Mouse (Mus musculus) hindbrain, postnatal 0 days (tissue): ENCODE data around the gene Serpinb1b. TPM values are rescaled to one million over a fixed set of nuclear protein-coding genes. Genes with fewer than 3 reads are reported as not detected.
"Not testable (repeated sequence)": the region's sequence is repeated elsewhere in the genome, so short reads cannot be mapped to it uniquely, and the experiment has no call there.

Source experiments
- ATAC-seq: fragments of 200-750 bp; cut with Nextera tagmentation; 2 replicates; pipeline ENCODE4 v1.8.0; 2017; ENCODE audit warnings: mild to moderate bottlenecking, moderate TSS enrichment, moderate library complexity
- DNase-seq: peaks from one replicate; pipeline ENCODE4 v3.0.0-alpha.2; 2015; ENCODE audit warnings: low spot score
- H3K27ac ChIP-seq: fragments of 300-500 bp; sonication (generic); 2 replicates; pipeline ENCODE4 v1.5.1; 2014; ENCODE audit warnings: mild to moderate bottlenecking
- H3K27me3 ChIP-seq: fragments of 300-500 bp; sonication (generic); 2 replicates; pipeline ENCODE4 v1.6.1; 2014; ENCODE audit warnings: low read length, mixed read lengths; ENCODE audit not compliant: insufficient read depth
- H3K36me3 ChIP-seq: fragments of 300-500 bp; sonication (generic); 2 replicates; pipeline ENCODE4 v1.6.1; 2014; ENCODE audit warnings: low read length, mixed read lengths; ENCODE audit not compliant: insufficient read depth
- H3K4me1 ChIP-seq: fragments of 300-500 bp; sonication (generic); 2 replicates; pipeline ENCODE4 v1.6.1; 2014; ENCODE audit warnings: antibody characterized with exemption, low read length, mixed read lengths; ENCODE audit not compliant: insufficient read depth
- H3K4me2 ChIP-seq: fragments of 300-500 bp; sonication (generic); 2 replicates; pipeline ENCODE4 v1.6.1; 2014; ENCODE audit warnings: low read depth, mild to moderate bottlenecking, low read length, moderate library complexity, mixed read lengths
- H3K4me3 ChIP-seq: fragments of 300-500 bp; sonication (generic); 2 replicates; pipeline ENCODE4 v1.5.1; 2014; ENCODE audit warnings: low read length
- H3K9ac ChIP-seq: fragments of 300-500 bp; sonication (generic); replicated peaks from 2 replicates; pipeline ENCODE4 v1.6.1; 2014; ENCODE audit warnings: mild to moderate bottlenecking, low read length, moderate library complexity, mixed read lengths
- H3K9me3 ChIP-seq: fragments of 300-500 bp; sonication (generic); 2 replicates; pipeline ENCODE4 v1.6.1; 2016; ENCODE audit warnings: low read length, mixed read lengths
- CTCF ChIP-seq: IDR thresholded peaks from 2 replicates; pipeline ENCODE4 v1.5.1; 2016; ENCODE audit warnings: antibody characterized with exemption, control low read depth, low read depth
- WGBS: fragments of 180-500 bp; shearing (Covaris S2); extraction: QIAGEN DNeasy Blood & Tissue Kit; methylation state at CpG from one replicate; pipeline ENCODE4 v1.1.7; 2014; 5-methylcytosine and 5-hydroxymethylcytosine counted together
- polyA plus RNA-seq: library from polyadenylated mRNA; unstranded; fragments of >200 nt; fragmentation: Nextera tagmentation; extraction: Ambion mirVana; gene quantifications from 2 replicates; pipeline ENCODE4 v1.2.1, GENCODE M21; 2015
- total RNA-seq: library from RNA; depleted of rRNA; stranded (reverse); fragments of >200 nt; gene quantifications from 2 replicates; pipeline ENCODE4 v1.2.3, GENCODE M21; 2014; rRNA removed

Serpinb1b gene
- 11.2 and 14.2 TPM in 2 replicates for total RNA-seq
- 30.6 and 37.9 TPM in 2 replicates for polyA plus RNA-seq

DNA sequence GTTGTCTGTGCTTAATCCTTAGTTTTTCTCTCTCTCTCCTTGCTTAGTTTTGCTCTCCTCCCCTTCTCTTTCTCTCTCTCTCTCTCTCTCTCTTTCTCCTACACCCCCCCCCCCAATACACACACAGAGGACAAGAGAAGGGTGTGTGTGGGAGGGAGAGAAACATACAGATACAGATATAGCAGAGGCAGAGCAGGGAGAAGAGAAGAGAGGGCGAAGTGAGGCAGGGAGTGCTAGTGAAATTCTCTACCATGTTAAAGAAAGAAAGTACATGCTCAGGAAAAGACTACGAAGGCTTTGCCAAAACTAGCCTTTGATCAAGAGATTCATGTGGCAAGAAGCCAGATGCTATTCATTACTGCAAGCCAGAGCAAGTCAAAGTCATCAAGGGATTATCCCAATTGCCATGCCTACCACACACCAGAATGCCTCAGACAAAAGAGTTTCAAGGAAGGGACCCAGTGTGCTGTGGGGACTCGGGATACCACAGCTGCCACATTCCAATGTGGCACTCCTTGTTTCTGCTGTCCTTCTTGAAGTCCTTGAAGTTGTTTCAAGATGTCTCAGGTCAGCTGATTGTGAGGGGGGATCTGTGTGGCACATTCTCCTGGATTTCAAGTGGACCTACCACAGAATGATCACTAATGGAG is at the start of gene Serpinb1b:
Gene Serpinb1b, plus strand, starts transcription at position 520 of the 650 bp plus-strand sequence.
- Histone ChIP-seq H3K9ac (no peak within 1 kb of the TSS), H3K36me3 (no peaks in the 10 kb centered on the region), H3K27me3 (no peaks in the 10 kb centered on the region), H3K4me3 (no peak within 1 kb of the TSS), H3K9me3 (no peaks in the 10 kb centered on the region), H3K4me2 (peak within 1 kb of the TSS; percentile 25; the same call in 1 of the 2 replicates), H3K27ac (no peak within 1 kb of the TSS), H3K4me1 (no peaks in the 10 kb centered on the region)
- peak; percentile 66 for DNase-seq
- no peak for TF ChIP-seq CTCF
- 36% methylated on average over 3 of the region's 3 CpGs for WGBS
- ATAC-seq = peak; percentile 87

DNA sequence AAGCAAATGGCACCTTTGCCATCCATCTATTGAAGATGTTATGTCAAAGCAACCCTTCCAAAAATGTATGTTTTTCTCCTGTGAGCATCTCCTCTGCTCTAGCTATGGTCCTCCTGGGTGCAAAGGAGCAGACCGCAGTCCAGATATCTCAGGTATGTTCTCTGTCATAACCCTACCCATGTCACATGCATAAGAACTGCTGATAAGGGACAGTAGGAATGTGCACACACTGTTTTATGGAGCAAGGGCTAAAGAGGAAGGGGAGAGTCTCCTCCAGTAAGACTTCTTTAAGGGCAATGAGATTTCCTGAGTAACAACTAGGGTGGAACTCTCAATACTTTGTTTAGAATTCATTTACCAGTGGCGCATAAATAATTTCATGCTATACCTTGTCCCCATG is 48.9 kb upstream of the Serpinb1b start:
- 96% methylated on average over 2 of the region's 2 CpGs for WGBS
- not testable (repeated sequence) for H3K4me1 ChIP-seq, ATAC-seq, H3K4me3 ChIP-seq, H3K9me3 ChIP-seq, H3K27ac ChIP-seq, DNase-seq, H3K27me3 ChIP-seq, H3K4me2 ChIP-seq, H3K9ac ChIP-seq, H3K36me3 ChIP-seq

DNA sequence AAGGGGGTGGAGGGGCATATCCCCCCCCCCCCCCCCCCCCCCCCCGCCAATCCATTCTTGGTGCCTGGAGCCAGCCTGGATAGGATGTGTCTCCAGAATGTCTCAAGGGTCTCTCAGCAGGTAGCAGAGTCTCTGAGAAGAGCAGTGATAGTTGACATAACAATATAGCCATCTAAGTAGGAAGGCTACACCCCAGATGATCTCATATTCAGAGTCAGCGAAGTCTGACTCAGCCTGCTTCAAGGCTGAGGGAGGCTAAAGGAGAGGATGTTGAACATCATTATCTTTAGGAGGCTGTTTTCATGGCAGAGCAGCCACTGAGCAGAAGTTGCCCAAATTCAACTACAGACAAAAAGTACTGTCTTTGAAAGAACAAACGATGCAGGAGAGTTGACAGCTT is 48.1 kb upstream of the Serpinb1b start:
- Histone ChIP-seq H3K4me3 (no peak overlapping the region), H3K27me3 (no peaks in the 10 kb centered on the region), H3K9ac (no peak overlapping the region), H3K9me3 (no peaks in the 10 kb centered on the region), H3K4me1 (no peaks in the 10 kb centered on the region), H3K36me3 (no peaks in the 10 kb centered on the region), H3K27ac (no peak overlapping the region), H3K4me2 (no peak overlapping the region)
- DNase-seq = no peak
- TF ChIP-seq CTCF = no peak
- WGBS = 84% methylated on average over 2 of the region's 3 CpGs
- no peak for ATAC-seq

DNA sequence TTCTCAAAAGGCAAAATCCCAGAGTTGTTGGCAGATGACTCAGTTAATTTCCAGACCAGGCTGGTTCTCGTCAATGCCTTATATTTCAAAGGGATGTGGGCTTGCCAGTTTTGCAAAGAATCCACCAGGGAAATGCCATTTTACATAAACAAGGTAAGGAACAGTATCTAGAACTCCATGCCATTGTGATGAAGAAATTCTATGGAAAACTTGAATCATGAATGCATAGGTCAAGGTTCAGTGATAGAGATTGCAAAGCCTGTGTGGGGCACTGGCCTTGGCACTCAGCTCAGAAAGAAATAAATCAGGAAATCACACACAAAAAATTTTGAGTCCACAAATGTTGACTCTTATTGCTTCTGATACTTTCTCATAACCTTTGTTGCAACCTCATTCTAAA is 42.9 kb upstream of the Serpinb1b start:
- no peak overlapping the region for H3K4me2 ChIP-seq
- TF ChIP-seq CTCF = no peak
- no peak for ATAC-seq
- H3K4me1 ChIP-seq = no peaks in the 10 kb centered on the region
- H3K9me3 ChIP-seq = no peaks in the 10 kb centered on the region
- H3K9ac ChIP-seq = no peak overlapping the region
- H3K27ac ChIP-seq = no peak overlapping the region
- H3K36me3 ChIP-seq = no peaks in the 10 kb centered on the region
- H3K27me3 ChIP-seq = no peaks in the 10 kb centered on the region
- 78% methylated on average over 1 of the region's 1 CpGs for WGBS
- no peak overlapping the region for H3K4me3 ChIP-seq
- DNase-seq = no peak

- Histone ChIP-seq H3K9ac (no peak overlapping the region), H3K4me3 (no peak overlapping the region), H3K4me1 (no peaks in the 10 kb centered on the region), H3K27ac (no peak overlapping the region), H3K36me3 (no peaks in the 10 kb centered on the region), H3K4me2 (no peak overlapping the region), H3K27me3 (no peaks in the 10 kb centered on the region), H3K9me3 (no peaks in the 10 kb centered on the region)
- 92% methylated on average over 3 of the region's 3 CpGs for WGBS
- DNase-seq (no peak), ATAC-seq (no peak)
- no peak for TF ChIP-seq CTCF
Observed at GRCm38 (mm10) chr13:33043542-33043941, 34.8 kb upstream of the Serpinb1b start.

DNA sequence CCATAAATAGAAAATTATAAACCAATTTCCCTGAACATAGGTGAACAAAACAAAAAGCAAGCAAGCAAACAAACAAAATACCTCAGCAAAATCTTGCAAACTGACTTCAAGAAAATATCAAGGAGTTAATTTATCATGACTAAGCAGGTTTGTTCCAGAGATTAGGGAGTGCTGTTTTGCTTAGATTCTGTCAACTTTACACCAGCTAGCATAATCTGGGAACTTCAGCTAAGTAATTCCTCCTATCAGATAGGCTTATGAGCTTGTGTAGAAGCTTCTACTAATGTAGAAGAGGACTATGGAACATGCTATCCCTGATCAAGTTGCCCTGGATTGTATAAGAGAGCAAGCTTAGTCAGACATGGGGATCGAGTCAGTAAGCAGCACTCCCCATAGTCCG is 31.1 kb upstream of the Serpinb1b start:
- Histone ChIP-seq H3K4me2 (no peak overlapping the region), H3K4me3 (no peak overlapping the region), H3K27ac (no peak overlapping the region), H3K27me3 (no peaks in the 10 kb centered on the region), H3K4me1 (no peaks in the 10 kb centered on the region), H3K9me3 (no peaks in the 10 kb centered on the region), H3K36me3 (no peaks in the 10 kb centered on the region), H3K9ac (no peak overlapping the region)
- TF ChIP-seq CTCF = no peak
- no peak for ATAC-seq
- DNase-seq = no peak
- 87% methylated on average over 2 of the region's 2 CpGs for WGBS

GRCm38 (mm10) chr13:33048187-33048586 is 30.2 kb upstream of the Serpinb1b start:
- no peak for TF ChIP-seq CTCF

More at GRCm38 (mm10) chr13:33048187-33048586, 30.2 kb upstream of the Serpinb1b start:
- Histone ChIP-seq H3K36me3 (no peaks in the 10 kb centered on the region), H3K9ac (no peak overlapping the region), H3K9me3 (no peaks in the 10 kb centered on the region), H3K27me3 (no peaks in the 10 kb centered on the region), H3K4me1 (no peaks in the 10 kb centered on the region), H3K4me3 (no peak overlapping the region), H3K4me2 (no peak overlapping the region), H3K27ac (no peak overlapping the region)
- no peak for ATAC-seq
- DNase-seq = no peak
- WGBS = 69% methylated on average over 4 of the region's 4 CpGs
